Mouse (Mus musculus) liver, adult 2 months (tissue): Measurements from ENCODE around the gene Parva.

Source experiments
- CTCF ChIP-seq: fragments of 200-500 bp; IDR thresholded peaks from 2 replicates; pipeline ENCODE4 v1.5.1; 2011; ENCODE audit warnings: low read depth, low read length, control low read depth
- POLR2A ChIP-seq: fragments of 200-500 bp; IDR thresholded peaks from 2 replicates; pipeline ENCODE4 v1.6.1; 2011; ENCODE audit warnings: low read length, control low read depth; ENCODE audit not compliant: insufficient read depth; ENCODE audit errors: extremely low read depth

GRCm38 (mm10) chr7:112449954-112450700 lies 22.8 kb downstream of the Parva start:
- TF ChIP-seq POLR2A, result no peak
- no peak for TF ChIP-seq CTCF
